Mouse (Mus musculus) erythroblast, adult 5-6 weeks (primary cell): ENCODE measurements around the gene Mpc2. TPM values are rescaled to one million over a fixed set of nuclear protein-coding genes. Genes with fewer than 3 reads are reported as not detected.

Experiments used
- ATAC-seq: replicated peaks from 2 replicates; pipeline ENCODE4 v1.8.0; 2016; ENCODE audit warnings: moderate number of reproducible peaks, mild to moderate bottlenecking, moderate TSS enrichment, inconsistent platforms; ENCODE audit not compliant: poor library complexity, low FRiP score, severe bottlenecking
- total RNA-seq, 2 experiments: library from RNA; stranded (forward) in 1 of 2; stranded (reverse) in 1 of 2; fragments of 150-400 nt in 1 of 2; fragments of 200-764, 138-1000 nt in 1 of 2; gene quantifications; 2 replicates each; pipeline versions ENCODE4 v1.2.3 to v1.2.4; 2015 to 2017; ENCODE audit warnings: low replicate concordance in 2 of 2

The Mpc2 gene
- total RNA-seq, 2 experiments from 2014 or later, result 180 to 195 TPM

DNA sequence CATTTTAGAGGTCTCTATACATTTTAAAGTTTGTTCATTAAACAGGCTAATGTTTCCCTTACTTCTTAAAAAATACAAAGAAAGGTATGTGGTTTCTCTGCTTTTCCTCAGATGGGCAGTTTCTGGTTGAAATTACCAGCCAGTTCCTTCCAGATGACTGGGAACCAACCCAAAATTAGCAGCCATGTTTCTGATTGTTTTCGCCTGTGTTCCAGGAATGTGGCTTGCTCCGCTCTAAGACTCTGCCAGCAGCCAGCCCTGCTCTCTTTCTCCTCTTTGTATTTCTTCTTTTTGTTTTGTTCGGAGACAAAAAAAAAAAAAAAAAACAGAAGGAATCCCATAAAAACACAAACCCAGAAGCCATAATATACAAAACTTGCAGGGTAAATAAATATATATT is 38.4 kb downstream of the Mpc2 start:
- no peak for ATAC-seq

- ATAC-seq, result 0 out of 2 replicates have a peak, but pooled peaks have one; percentile 59
Observed at GRCm38 (mm10) chr1:165503307-165504024, 43.0 kb downstream of the Mpc2 start.

- ATAC-seq, result no peak
Observed at GRCm38 (mm10) chr1:165506303-165506702, 45.9 kb downstream of the Mpc2 start.

DNA sequence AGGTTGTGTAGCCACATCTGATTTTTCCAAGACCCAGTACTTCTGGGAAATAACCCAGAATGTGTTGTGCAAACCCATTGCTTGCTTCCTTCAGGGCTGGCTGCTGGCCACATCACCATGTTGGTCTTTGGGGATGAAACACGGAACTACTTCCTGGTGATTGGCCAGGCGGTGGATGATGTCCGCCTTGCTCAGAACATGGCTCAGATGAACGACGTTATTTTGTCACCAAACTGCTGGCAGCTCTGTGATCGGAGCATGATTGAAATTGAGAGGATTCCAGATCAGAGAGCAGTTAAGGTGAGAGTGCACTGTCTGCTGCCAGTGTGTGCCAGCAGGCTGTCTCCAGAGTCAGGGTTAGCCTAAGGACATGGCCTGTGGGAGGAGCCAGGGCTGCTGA is 49.7 kb downstream of the Mpc2 start:
- no peak for ATAC-seq

DNA sequence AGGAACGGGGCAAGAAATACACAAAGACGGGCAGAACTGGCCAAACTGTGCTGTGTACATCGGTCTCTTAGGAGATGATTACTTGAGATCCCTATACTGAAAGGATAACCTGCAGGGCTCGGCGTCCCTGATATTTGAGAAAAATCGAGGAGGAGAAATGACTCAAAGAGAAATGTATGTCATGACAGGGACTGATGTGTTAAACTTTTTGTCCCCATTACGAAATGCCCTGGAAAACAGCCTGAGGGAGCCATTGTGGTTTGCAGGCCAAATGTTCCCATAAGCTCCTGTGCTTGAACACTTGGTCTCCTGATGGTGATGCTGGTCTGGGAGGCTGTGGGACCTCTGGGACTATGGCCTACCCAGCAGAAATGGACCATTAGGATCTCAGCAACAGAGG is 60.3 kb downstream of the Mpc2 start:
- no peak for ATAC-seq

Other genes with a start within 250 kb of the Mpc2 start
- gene Tiprl, start 223.6 kb upstream of the Mpc2 start, total RNA-seq (2015; ENCODE audit: low replicate concordance), result 3.1 and 10.4 TPM in 2 replicates
- 7.0 and 29.6 TPM in 2 replicates for gene Tiprl, start 223.6 kb upstream of the Mpc2 start, total RNA-seq (2017; ENCODE audit: low replicate concordance)
- gene Gpr161, start 164.8 kb upstream of the Mpc2 start, total RNA-seq (2015; ENCODE audit: low replicate concordance), result not detected in 2 replicates
- not detected in 2 replicates for gene Gpr161, start 164.8 kb upstream of the Mpc2 start, total RNA-seq (2017; ENCODE audit: low replicate concordance)
- 279 and 286 TPM in 2 replicates for gene Dcaf6, start 162 bp upstream of the Mpc2 start, total RNA-seq (2015; ENCODE audit: low replicate concordance)
- 422 and 486 TPM in 2 replicates for gene Dcaf6, start 162 bp upstream of the Mpc2 start, total RNA-seq (2017; ENCODE audit: low replicate concordance)
- gene Adcy10, start 24.5 kb downstream of the Mpc2 start, total RNA-seq (2015; ENCODE audit: low replicate concordance), result 4.4 TPM in 1 of 2 replicates, not detected in the other
- gene Adcy10, start 24.5 kb downstream of the Mpc2 start, total RNA-seq (2017; ENCODE audit: low replicate concordance), result 0.60 and 2.8 TPM in 2 replicates
- gene Mpzl1, start 173.9 kb downstream of the Mpc2 start, total RNA-seq (2015; ENCODE audit: low replicate concordance), result 0.19 and 7.5 TPM in 2 replicates
- gene Mpzl1, start 173.9 kb downstream of the Mpc2 start, total RNA-seq (2017; ENCODE audit: low replicate concordance), result 0.51 and 2.0 TPM in 2 replicates
- 20.0 and 25.5 TPM in 2 replicates for gene Rcsd1, start 249.1 kb downstream of the Mpc2 start, total RNA-seq (2015; ENCODE audit: low replicate concordance)
- gene Rcsd1, start 249.1 kb downstream of the Mpc2 start, total RNA-seq (2017; ENCODE audit: low replicate concordance), result 27.2 and 29.6 TPM in 2 replicates